Mouse (Mus musculus): ENCODE results near the gene Exog. TPM values are rescaled to one million over a fixed set of nuclear protein-coding genes. Genes with fewer than 3 reads are reported as not detected.

Gene Exog
- polyA plus RNA-seq, 2 experiments: 14.4 to 28.5 TPM

GRCm38 (mm10) chr9:119484868-119485267 lies 40.1 kb downstream of the Exog start:
- WGBS: 77% methylated on average over 13 of the region's 13 CpGs
- no peaks in the 10 kb centered on the region for H3K27me3 ChIP-seq (ENCODE audit: control insufficient read depth, insufficient read depth, low read length)
- no peak for DNase-seq (ENCODE audit: low spot score)
- H3K27ac ChIP-seq (replicated peaks; ENCODE audit: low read depth, low read length): no peak overlapping the region
- no peak overlapping the region for H3K4me3 ChIP-seq (replicated peaks; ENCODE audit: low read length)
- no peak for TF ChIP-seq POLR2A (IDR thresholded peaks at IDR 0.05; ENCODE audit: borderline replicate concordance, extremely low read depth, insufficient read depth, insufficient read length)
- no peak for ATAC-seq (ENCODE audit: low FRiP score, low read depth)
- no peaks in the 10 kb centered on the region for H3K9me3 ChIP-seq (ENCODE audit: control insufficient read depth, low read length)
- no peak overlapping the region for H3K4me2 ChIP-seq (replicated peaks; ENCODE audit: low read depth, low read length, severe bottlenecking)
- H3K4me1 ChIP-seq (ENCODE audit: control insufficient read depth, insufficient read depth, low read length): no peaks in the 10 kb centered on the region
- no peaks in the 10 kb centered on the region for H3K36me3 ChIP-seq (ENCODE audit: control insufficient read depth, insufficient read depth, low read length)
- no peak overlapping the region for H3K9ac ChIP-seq (ENCODE audit: low read depth, low read length, severe bottlenecking)

- 85% methylated on average over 9 of the region's 9 CpGs for WGBS
- H3K4me2 ChIP-seq (replicated peaks; ENCODE audit: low read depth, low read length, severe bottlenecking): no peak overlapping the region
- TF ChIP-seq POLR2A (IDR thresholded peaks at IDR 0.05; ENCODE audit: borderline replicate concordance, extremely low read depth, insufficient read depth, insufficient read length): no peak
These were observed 51.6 kb downstream of the Exog start for GRCm38 (mm10) chr9:119496354-119496753.

GRCm38 (mm10) chr9:119496960-119497359 lies 52.2 kb downstream of the Exog start:
- no peak overlapping the region for H3K27ac ChIP-seq (replicated peaks; ENCODE audit: low read depth, low read length)
- ATAC-seq (ENCODE audit: low FRiP score, low read depth): no peak
- no peak for DNase-seq (ENCODE audit: low spot score)

More at GRCm38 (mm10) chr9:119496354-119496753, 51.6 kb downstream of the Exog start:
- H3K4me1 ChIP-seq (ENCODE audit: control insufficient read depth, insufficient read depth, low read length): peaks cover 4% of the 10 kb centered on the region; the same call in 1 of the 2 replicates
- no peak overlapping the region for H3K27ac ChIP-seq (replicated peaks; ENCODE audit: low read depth, low read length)
- H3K36me3 ChIP-seq (ENCODE audit: control insufficient read depth, insufficient read depth, low read length): no peaks in the 10 kb centered on the region
- no peak overlapping the region for H3K9ac ChIP-seq (ENCODE audit: low read depth, low read length, severe bottlenecking)
- no peaks in the 10 kb centered on the region for H3K27me3 ChIP-seq (ENCODE audit: control insufficient read depth, insufficient read depth, low read length)
- DNase-seq (ENCODE audit: low spot score) (no peak), ATAC-seq (ENCODE audit: low FRiP score, low read depth) (no peak)
- no peaks in the 10 kb centered on the region for H3K9me3 ChIP-seq (ENCODE audit: control insufficient read depth, low read length)
- H3K4me3 ChIP-seq (replicated peaks; ENCODE audit: low read length): no peak overlapping the region

GRCm38 (mm10) chr9:119497546-119498246 lies 53.0 kb downstream of the Exog start:
- Histone ChIP-seq H3K27ac (replicated peaks; ENCODE audit: low read depth, low read length) (no peak overlapping the region), H3K9ac (ENCODE audit: low read depth, low read length, severe bottlenecking) (no peak overlapping the region), H3K4me1 (ENCODE audit: control insufficient read depth, insufficient read depth, low read length) (peaks cover 4% of the 10 kb centered on the region; the same call in 1 of the 2 replicates), H3K9me3 (ENCODE audit: control insufficient read depth, low read length) (no peaks in the 10 kb centered on the region), H3K4me2 (replicated peaks; ENCODE audit: low read depth, low read length, severe bottlenecking) (no peak overlapping the region), H3K36me3 (ENCODE audit: control insufficient read depth, insufficient read depth, low read length) (no peaks in the 10 kb centered on the region), H3K4me3 (replicated peaks; ENCODE audit: low read length) (no peak overlapping the region), H3K27me3 (ENCODE audit: control insufficient read depth, insufficient read depth, low read length) (no peaks in the 10 kb centered on the region)
- no peak for DNase-seq (ENCODE audit: low spot score)
- TF ChIP-seq POLR2A (IDR thresholded peaks at IDR 0.05; ENCODE audit: borderline replicate concordance, extremely low read depth, insufficient read depth, insufficient read length): no peak
- no peak for ATAC-seq (ENCODE audit: low FRiP score, low read depth)
- WGBS: 89% methylated on average over 15 of the region's 15 CpGs

More at GRCm38 (mm10) chr9:119496960-119497359, 52.2 kb downstream of the Exog start:
- Histone ChIP-seq H3K9me3 (ENCODE audit: control insufficient read depth, low read length) (no peaks in the 10 kb centered on the region), H3K9ac (ENCODE audit: low read depth, low read length, severe bottlenecking) (no peak overlapping the region), H3K27me3 (ENCODE audit: control insufficient read depth, insufficient read depth, low read length) (no peaks in the 10 kb centered on the region), H3K4me1 (ENCODE audit: control insufficient read depth, insufficient read depth, low read length) (peaks cover 4% of the 10 kb centered on the region; the same call in 1 of the 2 replicates), H3K4me3 (replicated peaks; ENCODE audit: low read length) (no peak overlapping the region), H3K4me2 (replicated peaks; ENCODE audit: low read depth, low read length, severe bottlenecking) (no peak overlapping the region), H3K36me3 (ENCODE audit: control insufficient read depth, insufficient read depth, low read length) (no peaks in the 10 kb centered on the region)
- WGBS: 47% methylated on average over 5 of the region's 5 CpGs
- no peak for TF ChIP-seq POLR2A (IDR thresholded peaks at IDR 0.05; ENCODE audit: borderline replicate concordance, extremely low read depth, insufficient read depth, insufficient read length)

GRCm38 (mm10) chr9:119498247-119498607 lies 53.5 kb downstream of the Exog start:
- no peak overlapping the region for H3K27ac ChIP-seq (replicated peaks; ENCODE audit: low read depth, low read length)
- no peak overlapping the region for H3K4me3 ChIP-seq (replicated peaks; ENCODE audit: low read length)
- 83% methylated on average over 9 of the region's 9 CpGs for WGBS
- DNase-seq (ENCODE audit: low spot score) (no peak), ATAC-seq (ENCODE audit: low FRiP score, low read depth) (no peak)
- H3K27me3 ChIP-seq (ENCODE audit: control insufficient read depth, insufficient read depth, low read length): no peaks in the 10 kb centered on the region
- TF ChIP-seq POLR2A (IDR thresholded peaks at IDR 0.05; ENCODE audit: borderline replicate concordance, extremely low read depth, insufficient read depth, insufficient read length): no peak
- no peak overlapping the region for H3K4me2 ChIP-seq (replicated peaks; ENCODE audit: low read depth, low read length, severe bottlenecking)
- peaks cover 4% of the 10 kb centered on the region; the same call in 1 of the 2 replicates for H3K4me1 ChIP-seq (ENCODE audit: control insufficient read depth, insufficient read depth, low read length)
- H3K9ac ChIP-seq (ENCODE audit: low read depth, low read length, severe bottlenecking): no peak overlapping the region
- H3K36me3 ChIP-seq (ENCODE audit: control insufficient read depth, insufficient read depth, low read length): no peaks in the 10 kb centered on the region
- H3K9me3 ChIP-seq (ENCODE audit: control insufficient read depth, low read length): no peaks in the 10 kb centered on the region
